Mouse (Mus musculus): Measurements from ENCODE around the gene Lbhd1.

GRCm38 (mm10) chr19:8895397-8895960 lies 11.9 kb downstream of the Lbhd1 start:
- TF ChIP-seq CTCF (IDR thresholded peaks at IDR 0.05; ENCODE audit: borderline replicate concordance, control insufficient read depth, extremely low read depth, insufficient read depth, low read length, poor library complexity) (no peak), POLR2A (IDR thresholded peaks at IDR 0.05; ENCODE audit: control insufficient read depth, extremely low read depth, insufficient read depth, low read length, poor library complexity) (no peak)
